Mouse (Mus musculus): Measurements from ENCODE around the gene E130114P18Rik. TPM values are rescaled to one million over a fixed set of nuclear protein-coding genes. Genes with fewer than 3 reads are reported as not detected.

The E130114P18Rik gene
- total RNA-seq, 2 experiments from 2014 or later = 1.2 to 1.4 TPM

GRCm38 (mm10) chr4:97580906-97581305 lies 197.0 kb downstream of the E130114P18Rik start:
- no peak for DNase-seq (ENCODE audit: low spot score in 2 of 2)

- DNase-seq (ENCODE audit: low spot score in 2 of 2) = no peak
Observed at GRCm38 (mm10) chr4:97578571-97579165, 199.2 kb downstream of the E130114P18Rik start.

- DNase-seq (ENCODE audit: low spot score in 2 of 2) = no peak
Observed at GRCm38 (mm10) chr4:97577431-97577830, 200.4 kb downstream of the E130114P18Rik start.

GRCm38 (mm10) chr4:97575447-97575846 lies 202.4 kb downstream of the E130114P18Rik start:
- DNase-seq (ENCODE audit: low spot score in 2 of 2) = no peak

- no peak for DNase-seq (ENCODE audit: low spot score in 2 of 2)
Observed at GRCm38 (mm10) chr4:97569320-97569719, 208.6 kb downstream of the E130114P18Rik start.

GRCm38 (mm10) chr4:97564656-97565055 lies 213.2 kb downstream of the E130114P18Rik start:
- DNase-seq (ENCODE audit: low spot score in 2 of 2) = no peak

- DNase-seq (ENCODE audit: low spot score in 2 of 2) = no peak
Observed at GRCm38 (mm10) chr4:97564199-97564598, 213.7 kb downstream of the E130114P18Rik start.

GRCm38 (mm10) chr4:97557585-97557984 lies 220.3 kb downstream of the E130114P18Rik start:
- DNase-seq (ENCODE audit: low spot score in 2 of 2) = no peak

- no peak for DNase-seq (ENCODE audit: low spot score in 2 of 2)
Observed at GRCm38 (mm10) chr4:97544016-97544415, 233.9 kb downstream of the E130114P18Rik start.

GRCm38 (mm10) chr4:97532072-97532471 lies 245.8 kb downstream of the E130114P18Rik start:
- no peak for DNase-seq (ENCODE audit: low spot score in 2 of 2)

- no peak for DNase-seq (ENCODE audit: low spot score in 2 of 2)
Observed at GRCm38 (mm10) chr4:97528517-97528916, 249.4 kb downstream of the E130114P18Rik start.

Other genes with a start within 250 kb of the E130114P18Rik start
- 100 to 1,000 TPM; 208 to 223 TPM for gene Nfia, start 5.3 kb downstream of the E130114P18Rik start, total RNA-seq (2021)

Measured in adrenal gland, postnatal 4 days (tissue).